Mouse (Mus musculus): ENCODE data around the gene Myo6. TPM values are rescaled to one million over a fixed set of nuclear protein-coding genes. Genes with fewer than 3 reads are reported as not detected.

Gene Myo6
- total RNA-seq, 2 experiments from 2014 or later: 32.2 to 56.4 TPM

GRCm38 (mm10) chr9:80180771-80181170 lies 15.9 kb downstream of the Myo6 start:
- no peak for DNase-seq (ENCODE audit: low spot score in 2 of 2)

- no peak for DNase-seq (ENCODE audit: low spot score in 2 of 2)
Measured at GRCm38 (mm10) chr9:80181692-80182091, 16.9 kb downstream of the Myo6 start.

DNA sequence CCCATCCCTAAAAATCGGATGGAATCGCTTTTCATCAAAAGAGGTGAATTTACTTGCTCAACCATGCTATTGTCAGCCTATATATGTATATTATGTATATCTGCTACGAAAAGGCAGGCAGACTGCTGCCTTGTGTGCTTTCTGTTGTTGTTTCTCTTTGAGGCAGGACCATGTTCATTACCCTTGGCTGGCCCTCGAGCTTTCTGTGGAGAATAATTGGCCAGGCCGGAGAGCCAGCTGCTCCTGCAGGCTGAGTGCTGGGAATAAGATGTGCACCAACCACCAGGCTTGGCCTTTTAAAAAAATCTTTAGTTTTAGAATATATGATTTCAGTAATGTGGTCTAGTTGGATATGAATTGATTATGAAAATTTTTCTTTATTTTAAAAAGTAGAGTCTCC lies 19.3 kb downstream of the Myo6 start:
- DNase-seq (ENCODE audit: low spot score in 2 of 2): no peak

GRCm38 (mm10) chr9:80185737-80186136 lies 20.9 kb downstream of the Myo6 start:
- no peak for DNase-seq (ENCODE audit: low spot score in 2 of 2)

DNA sequence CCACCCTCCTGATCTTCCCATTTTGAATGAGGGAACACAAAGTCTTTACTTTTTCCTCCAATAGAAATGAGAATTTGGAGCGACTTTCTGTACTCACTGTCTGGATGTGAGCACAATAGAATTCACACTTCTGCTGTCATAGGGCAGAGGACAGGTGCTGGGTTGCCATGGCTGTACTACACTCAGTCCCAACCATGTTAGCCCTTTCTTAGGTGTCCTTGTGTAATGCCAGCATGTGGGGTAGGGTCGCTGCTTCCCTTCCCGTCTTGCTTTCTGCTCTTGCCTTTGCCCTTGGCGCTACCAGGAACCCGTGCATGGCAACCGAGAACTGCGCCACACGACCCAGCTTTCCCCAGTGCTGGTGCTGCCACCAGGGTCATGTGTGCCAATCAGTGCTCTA lies 21.9 kb downstream of the Myo6 start:
- no peak for DNase-seq (ENCODE audit: low spot score in 2 of 2)

DNA sequence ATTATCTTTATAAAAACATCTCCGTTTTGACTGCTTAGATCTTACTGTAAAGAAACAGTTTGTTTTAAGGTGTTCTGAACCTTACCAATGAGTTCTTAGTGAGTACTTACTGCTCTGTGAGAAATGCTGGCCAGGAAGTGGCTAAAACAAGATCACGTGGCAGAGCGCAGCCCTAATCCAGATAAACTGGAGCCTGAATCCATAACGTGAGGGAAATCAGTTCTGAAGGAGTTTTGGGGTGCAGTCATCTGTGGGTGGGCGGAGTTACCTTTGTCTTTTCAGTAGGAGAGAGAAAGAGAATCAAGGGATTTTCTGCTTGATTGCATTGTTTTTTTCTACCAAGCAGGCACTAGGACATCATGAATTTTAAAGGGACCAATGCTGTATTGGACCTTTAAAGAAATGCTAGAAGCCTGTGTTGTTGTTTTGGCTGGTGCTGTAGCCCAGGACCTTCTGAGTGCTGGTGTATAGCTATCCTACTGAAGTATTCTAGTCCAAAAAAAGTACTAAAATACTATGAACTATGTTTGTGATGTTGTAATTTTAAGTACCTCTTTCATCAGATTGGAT lies 23.6 kb downstream of the Myo6 start:
- no peak for DNase-seq (ENCODE audit: low spot score in 2 of 2)

DNA sequence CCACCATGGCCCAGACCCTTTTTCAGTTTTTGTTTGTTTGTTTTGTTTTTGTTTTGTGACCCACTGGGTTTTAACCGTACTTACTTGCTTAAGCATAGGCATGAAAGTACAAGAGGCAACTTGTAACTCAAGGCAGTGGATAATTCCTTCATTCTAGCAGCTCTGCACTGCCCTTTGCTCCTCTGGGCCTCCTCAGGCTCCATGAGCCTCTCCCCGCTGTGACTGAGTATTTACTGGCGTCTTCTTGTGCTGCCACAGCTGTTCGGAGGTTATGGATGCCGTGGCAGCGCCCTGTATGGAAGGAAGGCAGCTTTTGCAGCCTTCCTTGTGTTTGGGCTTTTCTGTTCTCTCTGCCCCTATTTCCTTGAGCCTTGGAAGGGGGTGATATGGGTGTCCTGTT lies 26.4 kb downstream of the Myo6 start:
- no peak for DNase-seq (ENCODE audit: low spot score in 2 of 2)

DNA sequence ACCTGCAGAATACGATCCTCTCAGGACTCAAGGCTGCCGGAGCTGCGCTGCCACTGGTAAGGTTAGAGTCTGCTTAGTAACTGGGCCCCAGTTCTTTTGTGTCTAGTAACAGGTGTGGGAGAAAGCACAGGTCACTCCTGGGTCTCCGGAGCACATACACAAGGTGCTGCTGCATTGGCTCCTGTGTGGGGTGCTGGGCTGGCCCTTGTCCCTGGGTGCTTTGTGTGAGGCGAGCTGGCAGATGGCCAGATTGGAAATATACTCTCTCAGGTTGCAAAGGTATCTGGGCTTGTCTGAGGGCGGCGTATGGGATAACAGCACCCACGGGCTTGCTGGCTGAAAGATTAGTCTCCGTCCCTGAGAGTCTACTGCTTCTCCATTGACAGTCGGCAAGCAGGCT lies 27.5 kb downstream of the Myo6 start:
- no peak for DNase-seq (ENCODE audit: low spot score in 2 of 2)

DNA sequence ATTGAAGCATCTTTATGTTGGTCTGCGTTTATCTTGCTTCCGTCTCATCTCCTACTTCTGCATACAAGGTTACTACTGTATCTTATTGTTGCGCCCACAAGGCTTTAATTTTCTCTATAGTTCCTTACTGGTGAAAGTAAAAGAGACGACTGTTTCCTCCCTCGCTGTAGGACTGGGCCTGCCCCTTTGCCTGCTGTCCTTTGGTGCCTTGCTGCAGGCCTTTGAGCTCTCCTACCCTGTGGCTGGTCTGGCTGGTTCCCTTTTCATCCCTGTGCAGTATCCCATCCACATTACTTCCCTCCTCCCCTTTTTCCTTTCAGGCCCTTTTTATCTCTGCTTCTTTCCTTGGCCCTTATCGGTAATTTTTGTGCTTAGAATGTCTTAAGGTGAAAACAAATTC lies 29.6 kb downstream of the Myo6 start:
- DNase-seq (ENCODE audit: low spot score in 2 of 2): no peak

DNA sequence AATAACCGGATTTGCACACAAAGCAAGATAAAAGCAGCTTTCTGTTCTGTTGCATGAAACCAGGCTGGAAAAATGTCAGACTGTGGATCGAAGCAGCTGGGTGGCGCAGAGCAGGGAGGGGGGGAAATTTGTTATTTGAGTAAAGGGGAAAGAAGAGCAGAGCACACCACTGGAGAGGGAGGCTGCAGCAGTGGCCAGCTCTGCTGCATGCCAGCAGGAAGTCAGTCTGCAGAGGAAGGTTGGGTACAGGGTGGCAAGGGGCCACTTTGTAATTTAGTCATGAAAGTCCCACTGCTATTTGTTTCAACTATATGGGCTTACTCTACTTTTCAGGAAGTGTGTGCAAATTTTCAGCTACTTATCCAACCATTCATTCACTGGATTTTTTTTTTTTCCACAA lies 31.3 kb downstream of the Myo6 start:
- DNase-seq (ENCODE audit: low spot score in 2 of 2): no peak

- no peak for DNase-seq (ENCODE audit: low spot score in 2 of 2)
Measured at GRCm38 (mm10) chr9:80197233-80197632, 32.4 kb downstream of the Myo6 start.

DNA sequence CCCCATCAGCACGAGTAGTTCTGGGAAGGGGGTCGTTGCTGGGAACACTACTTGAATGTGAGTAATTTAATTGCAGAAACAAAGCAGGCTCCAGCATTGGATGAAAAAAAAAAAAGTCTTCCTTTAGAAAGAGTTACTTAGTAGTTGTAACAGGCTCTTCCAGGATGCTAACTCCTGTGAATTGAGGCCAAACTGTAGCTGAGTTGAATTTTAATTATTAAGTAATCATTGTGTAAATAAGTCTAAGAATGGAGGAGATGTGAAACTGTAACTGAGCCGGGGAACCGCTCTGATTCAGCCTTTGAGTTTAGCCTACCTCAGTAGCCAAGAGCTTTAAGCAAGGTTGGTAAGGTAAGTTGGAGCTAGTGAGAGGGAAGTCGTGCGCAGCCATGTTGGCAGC lies 36.0 kb downstream of the Myo6 start:
- DNase-seq (ENCODE audit: low spot score in 2 of 2): no peak

DNA sequence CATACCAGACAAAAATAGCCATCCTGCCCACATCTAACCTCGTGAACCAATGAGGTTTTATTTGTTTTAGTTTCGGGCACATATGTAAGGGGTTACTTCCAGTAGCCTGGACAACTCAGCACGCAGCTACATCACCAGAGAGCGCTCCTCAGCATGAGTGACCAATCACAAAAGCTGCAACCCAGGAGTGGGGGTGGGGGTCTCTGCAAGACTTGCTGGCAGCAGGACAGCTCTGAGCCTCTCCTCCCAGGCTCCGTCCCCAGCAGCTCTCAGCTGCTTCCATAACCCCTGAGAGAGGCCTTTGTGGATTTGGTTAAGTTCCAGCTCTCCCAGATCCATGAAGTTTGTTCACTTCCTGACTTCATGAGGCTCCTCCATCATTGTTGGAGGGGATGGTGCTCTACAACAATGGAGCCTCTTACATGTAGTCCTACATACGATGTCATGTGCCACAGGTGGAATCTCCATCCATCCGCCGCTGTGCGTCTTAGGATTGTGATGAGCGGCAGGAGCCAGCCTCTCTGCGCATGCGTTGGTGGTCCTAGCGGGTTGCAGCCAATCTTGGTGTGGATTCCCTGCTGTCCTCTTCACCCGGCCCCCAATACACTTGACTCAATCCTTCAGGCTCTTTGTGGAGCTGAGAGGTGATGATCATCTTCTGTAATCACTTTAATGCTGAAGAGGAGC lies 37.7 kb downstream of the Myo6 start:
- DNase-seq (ENCODE audit: low spot score in 2 of 2): no peak

DNA sequence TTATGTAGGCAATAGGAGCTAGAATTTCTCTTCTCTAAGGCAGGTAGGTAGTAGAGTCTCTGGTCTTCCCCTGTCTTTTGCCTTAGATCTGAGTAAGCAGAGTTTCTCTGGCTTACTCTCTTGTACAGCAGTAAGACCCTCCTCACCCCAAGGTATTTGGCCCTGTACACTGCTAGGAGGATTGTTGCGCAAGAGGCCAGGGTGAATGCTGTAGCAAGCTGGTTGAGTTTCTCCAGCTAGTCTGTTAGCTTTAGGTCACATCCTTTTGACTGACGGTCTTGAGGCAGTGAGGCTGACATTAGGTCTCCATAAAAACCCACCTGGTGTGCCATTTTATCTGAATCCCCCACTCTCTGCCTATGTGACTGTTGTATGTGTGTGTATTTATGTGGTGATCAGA lies 43.9 kb downstream of the Myo6 start:
- no peak for DNase-seq (ENCODE audit: low spot score in 2 of 2)

DNA sequence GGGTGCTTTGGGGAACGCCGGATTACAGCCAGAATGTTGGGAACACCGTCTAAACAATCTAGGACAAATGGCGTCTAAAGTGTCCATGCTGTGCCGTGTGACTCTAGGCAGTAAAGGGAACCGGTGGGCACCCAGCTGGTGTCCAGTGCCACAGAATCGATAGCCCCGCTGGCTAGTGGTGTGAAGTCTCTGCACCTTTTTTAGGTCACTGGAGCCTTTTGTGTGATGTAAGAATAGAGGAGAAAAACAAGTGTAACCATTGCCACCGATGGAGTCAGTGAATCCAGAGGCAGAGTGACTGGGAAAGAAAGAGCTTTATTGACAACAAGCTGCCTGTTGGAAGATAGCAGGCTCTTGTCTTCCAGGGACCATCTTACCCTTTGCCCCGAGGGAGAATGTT lies 44.6 kb downstream of the Myo6 start:
- no peak for DNase-seq (ENCODE audit: low spot score in 2 of 2)

GRCm38 (mm10) chr9:80210096-80210495 lies 45.3 kb downstream of the Myo6 start:
- DNase-seq (ENCODE audit: low spot score in 2 of 2): no peak

GRCm38 (mm10) chr9:80213428-80213827 lies 48.6 kb downstream of the Myo6 start:
- DNase-seq (ENCODE audit: low spot score in 2 of 2): no peak

GRCm38 (mm10) chr9:80215502-80215901 lies 50.7 kb downstream of the Myo6 start:
- no peak for DNase-seq (ENCODE audit: low spot score in 2 of 2)

GRCm38 (mm10) chr9:80216786-80217501 lies 52.1 kb downstream of the Myo6 start:
- DNase-seq (ENCODE audit: low spot score in 2 of 2): no peak

DNA sequence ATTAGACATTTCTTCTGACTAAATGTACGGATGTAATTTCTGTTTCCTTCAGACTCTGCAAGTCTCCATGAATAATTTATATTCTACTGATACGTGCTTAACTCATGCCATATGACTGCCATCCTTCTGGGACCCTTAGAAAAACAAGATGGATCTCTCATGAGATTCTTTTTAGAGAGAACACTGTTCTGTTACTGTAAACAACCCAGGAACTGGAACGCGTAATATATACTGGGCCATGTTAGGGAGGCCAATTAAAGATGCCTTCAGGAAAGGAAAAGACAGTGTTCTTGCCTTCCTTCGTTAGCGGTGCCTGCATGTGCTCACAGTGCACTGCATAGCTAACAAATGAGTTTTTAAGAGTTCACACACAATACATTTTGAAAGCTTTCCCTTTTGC lies 53.9 kb downstream of the Myo6 start:
- no peak for DNase-seq (ENCODE audit: low spot score in 2 of 2)

GRCm38 (mm10) chr9:80223989-80224635 lies 59.3 kb downstream of the Myo6 start:
- DNase-seq (ENCODE audit: low spot score in 2 of 2): no peak

All from adrenal gland, postnatal 4 days (tissue).